Mouse (Mus musculus): ENCODE data around the gene Ndrg4. TPM values are rescaled to one million over a fixed set of nuclear protein-coding genes. Genes with fewer than 3 reads are reported as not detected.
"Not testable (repeated sequence)": the region's sequence is repeated elsewhere in the genome, so short reads cannot be mapped to it uniquely, and the experiment has no call there.

The Ndrg4 gene
- polyA plus RNA-seq, 1 experiment from 2014 or later, result 13.1 TPM

GRCm38 (mm10) chr8:95661575-95661974 is 15.2 kb upstream of the Ndrg4 start:
- Histone ChIP-seq H3K9ac (ENCODE audit: low read depth, low read length) (no peak overlapping the region), H3K4me1 (replicated peaks; ENCODE audit: control insufficient read depth, insufficient read depth, low read length) (0 out of 2 replicates have a peak, but pooled peaks cover 2% of the 10 kb centered on the region), H3K27ac (ENCODE audit: low read depth, low read length) (no peak overlapping the region), H3K9me3 (ENCODE audit: control insufficient read depth) (no peaks in the 10 kb centered on the region), H3K4me2 (replicated peaks; ENCODE audit: low read depth) (peak overlapping the region; percentile 38), H3K36me3 (ENCODE audit: control insufficient read depth, insufficient read depth) (no peaks in the 10 kb centered on the region), H3K4me3 (ENCODE audit: low read depth, low read length) (no peak overlapping the region), H3K27me3 (replicated peaks; ENCODE audit: control insufficient read depth, insufficient read depth, low read length) (no peaks in the 10 kb centered on the region)
- 87% methylated on average over 6 of the region's 6 CpGs for WGBS
- no peak for ATAC-seq
- no peak for TF ChIP-seq CTCF (IDR thresholded peaks at IDR 0.05; ENCODE audit: low read depth)

GRCm38 (mm10) chr8:95662885-95663598 is 13.7 kb upstream of the Ndrg4 start:
- no peak overlapping the region for H3K4me3 ChIP-seq (ENCODE audit: low read depth, low read length)
- no peaks in the 10 kb centered on the region for H3K9me3 ChIP-seq (ENCODE audit: control insufficient read depth)
- H3K4me2 ChIP-seq (replicated peaks; ENCODE audit: low read depth), result no peak overlapping the region
- H3K9ac ChIP-seq (ENCODE audit: low read depth, low read length), result no peak overlapping the region
- 0 out of 2 replicates have a peak, but pooled peaks cover 2% of the 10 kb centered on the region for H3K4me1 ChIP-seq (replicated peaks; ENCODE audit: control insufficient read depth, insufficient read depth, low read length)
- no peak for TF ChIP-seq CTCF (IDR thresholded peaks at IDR 0.05; ENCODE audit: low read depth)
- WGBS, result 81% methylated on average over 7 of the region's 7 CpGs
- no peak for ATAC-seq
- no peaks in the 10 kb centered on the region for H3K36me3 ChIP-seq (ENCODE audit: control insufficient read depth, insufficient read depth)
- H3K27ac ChIP-seq (ENCODE audit: low read depth, low read length), result no peak overlapping the region
- H3K27me3 ChIP-seq (replicated peaks; ENCODE audit: control insufficient read depth, insufficient read depth, low read length), result no peaks in the 10 kb centered on the region

GRCm38 (mm10) chr8:95663599-95663949 is 13.2 kb upstream of the Ndrg4 start:
- H3K9me3 ChIP-seq (ENCODE audit: control insufficient read depth), result no peaks in the 10 kb centered on the region
- no peak overlapping the region for H3K4me3 ChIP-seq (ENCODE audit: low read depth, low read length)
- H3K36me3 ChIP-seq (ENCODE audit: control insufficient read depth, insufficient read depth), result no peaks in the 10 kb centered on the region
- 63% methylated on average over 4 of the region's 4 CpGs for WGBS
- TF ChIP-seq CTCF (IDR thresholded peaks at IDR 0.05; ENCODE audit: low read depth), result no peak
- no peak for ATAC-seq
- H3K27ac ChIP-seq (ENCODE audit: low read depth, low read length), result no peak overlapping the region
- no peak overlapping the region for H3K4me2 ChIP-seq (replicated peaks; ENCODE audit: low read depth)
- 0 out of 2 replicates have a peak, but pooled peaks cover 2% of the 10 kb centered on the region for H3K4me1 ChIP-seq (replicated peaks; ENCODE audit: control insufficient read depth, insufficient read depth, low read length)
- no peaks in the 10 kb centered on the region for H3K27me3 ChIP-seq (replicated peaks; ENCODE audit: control insufficient read depth, insufficient read depth, low read length)
- H3K9ac ChIP-seq (ENCODE audit: low read depth, low read length), result no peak overlapping the region

- not testable (repeated sequence) for H3K4me1 ChIP-seq (replicated peaks; ENCODE audit: control insufficient read depth, insufficient read depth, low read length); H3K4me2 ChIP-seq (replicated peaks; ENCODE audit: low read depth); H3K9me3 ChIP-seq (ENCODE audit: control insufficient read depth); H3K9ac ChIP-seq (ENCODE audit: low read depth, low read length); H3K27me3 ChIP-seq (replicated peaks; ENCODE audit: control insufficient read depth, insufficient read depth, low read length); H3K27ac ChIP-seq (ENCODE audit: low read depth, low read length); ATAC-seq; H3K4me3 ChIP-seq (ENCODE audit: low read depth, low read length); H3K36me3 ChIP-seq (ENCODE audit: control insufficient read depth, insufficient read depth)
- 92% methylated on average over 11 of the region's 11 CpGs for WGBS
Observed at GRCm38 (mm10) chr8:95665813-95666452, 10.8 kb upstream of the Ndrg4 start.

GRCm38 (mm10) chr8:95668163-95668958 is 8.4 kb upstream of the Ndrg4 start:
- no peak for TF ChIP-seq CTCF (IDR thresholded peaks at IDR 0.05; ENCODE audit: low read depth)
- Histone ChIP-seq H3K36me3 (ENCODE audit: control insufficient read depth, insufficient read depth) (no peaks in the 10 kb centered on the region), H3K9me3 (ENCODE audit: control insufficient read depth) (no peaks in the 10 kb centered on the region), H3K27me3 (replicated peaks; ENCODE audit: control insufficient read depth, insufficient read depth, low read length) (0 out of 2 replicates have a peak, but pooled peaks cover 3% of the 10 kb centered on the region), H3K9ac (ENCODE audit: low read depth, low read length) (no peak overlapping the region), H3K4me3 (ENCODE audit: low read depth, low read length) (no peak overlapping the region), H3K4me2 (replicated peaks; ENCODE audit: low read depth) (no peak overlapping the region), H3K4me1 (replicated peaks; ENCODE audit: control insufficient read depth, insufficient read depth, low read length) (no peaks in the 10 kb centered on the region), H3K27ac (ENCODE audit: low read depth, low read length) (no peak overlapping the region)
- 29% methylated on average over 8 of the region's 8 CpGs for WGBS
- ATAC-seq, result peak; percentile 45; the same call in 1 of the 2 replicates

GRCm38 (mm10) chr8:95669967-95670366 is 6.8 kb upstream of the Ndrg4 start:
- no peak overlapping the region for H3K9ac ChIP-seq (ENCODE audit: low read depth, low read length)
- 79% methylated on average over 2 of the region's 2 CpGs for WGBS

More at GRCm38 (mm10) chr8:95669967-95670366, 6.8 kb upstream of the Ndrg4 start:
- ATAC-seq, result no peak
- TF ChIP-seq CTCF (IDR thresholded peaks at IDR 0.05; ENCODE audit: low read depth), result no peak
- H3K27ac ChIP-seq (ENCODE audit: low read depth, low read length), result no peak overlapping the region
- no peak overlapping the region for H3K4me3 ChIP-seq (ENCODE audit: low read depth, low read length)
- no peaks in the 10 kb centered on the region for H3K4me1 ChIP-seq (replicated peaks; ENCODE audit: control insufficient read depth, insufficient read depth, low read length)
- 0 out of 2 replicates have a peak, but pooled peaks cover 7% of the 10 kb centered on the region for H3K27me3 ChIP-seq (replicated peaks; ENCODE audit: control insufficient read depth, insufficient read depth, low read length)
- no peak overlapping the region for H3K4me2 ChIP-seq (replicated peaks; ENCODE audit: low read depth)
- H3K9me3 ChIP-seq (ENCODE audit: control insufficient read depth), result no peaks in the 10 kb centered on the region
- no peaks in the 10 kb centered on the region for H3K36me3 ChIP-seq (ENCODE audit: control insufficient read depth, insufficient read depth)

All from intestine, postnatal 0 days (tissue).